Mouse (Mus musculus): Measurements from ENCODE around the gene Lyz2. TPM values are rescaled to one million over a fixed set of nuclear protein-coding genes. Genes with fewer than 3 reads are reported as not detected.
"Not testable (repeated sequence)": the region's sequence is repeated elsewhere in the genome, so short reads cannot be mapped to it uniquely, and the experiment has no call there.

Lyz2 gene
- total RNA-seq (2018; cell fraction: chromatin; rRNA removed): 1,000 to 10,000 TPM in 1 of 26 experiments, 100 to 1,000 TPM in 25; 167 to 1,242 (median 625) TPM
- over 10,000 TPM in 25 of 26 experiments, 1,000 to 10,000 TPM in 1; 9,978 to 23,163 (median 15,255) TPM for total RNA-seq (2018; cell fraction: cytosol; rRNA removed)
- total RNA-seq (2018; cell fraction: nucleus; rRNA removed): over 10,000 TPM in 2 of 26 experiments, 1,000 to 10,000 TPM in 24; 1,420 to 12,393 (median 7,308) TPM
- polyA plus RNA-seq (2018): 16,156 to 35,026 TPM (median 20,022 TPM) in 3 replicates

- H3K36me3 ChIP-seq (ENCODE audit: inconsistent target): peaks cover 5% of the 10 kb centered on the region; the same call in 1 of the 2 replicates
- H3K27ac ChIP-seq: peak within 1 kb of the TSS; percentile 92
- H3K4me3 ChIP-seq (ENCODE audit: inconsistent target): peak within 1 kb of the TSS; percentile 83
- H3K79me2 ChIP-seq (ENCODE audit: inconsistent target): peaks cover 54% of the 10 kb centered on the region
- WGBS (ENCODE audit: missing documents): 0% methylated on average over 4 of the region's 4 CpGs
Observed at GRCm38 (mm10) chr10:117282049-117282448, at the start of gene Lyz2. Lyz2 (minus strand) TSS chr10:117282321.

GRCm38 (mm10) chr10:117330521-117330920 is 48.4 kb upstream of the Lyz2 start:
- H3K36me3 ChIP-seq (ENCODE audit: inconsistent target): no peaks in the 10 kb centered on the region
- 15% methylated on average over 5 of the region's 5 CpGs for WGBS (ENCODE audit: missing documents)
- no peak overlapping the region for H3K4me3 ChIP-seq (ENCODE audit: inconsistent target)
- no peaks in the 10 kb centered on the region for H3K79me2 ChIP-seq (ENCODE audit: inconsistent target)
- H3K27ac ChIP-seq: no peak overlapping the region

- H3K36me3 ChIP-seq (ENCODE audit: inconsistent target): no peaks in the 10 kb centered on the region
- WGBS (ENCODE audit: missing documents): 30% methylated on average over 7 of the region's 7 CpGs
- H3K27ac ChIP-seq: peak overlapping the region; percentile 42
- no peak overlapping the region for H3K4me3 ChIP-seq (ENCODE audit: inconsistent target)
- H3K79me2 ChIP-seq (ENCODE audit: inconsistent target): no peaks in the 10 kb centered on the region
Observed at GRCm38 (mm10) chr10:117323782-117324181, 41.7 kb upstream of the Lyz2 start.

DNA sequence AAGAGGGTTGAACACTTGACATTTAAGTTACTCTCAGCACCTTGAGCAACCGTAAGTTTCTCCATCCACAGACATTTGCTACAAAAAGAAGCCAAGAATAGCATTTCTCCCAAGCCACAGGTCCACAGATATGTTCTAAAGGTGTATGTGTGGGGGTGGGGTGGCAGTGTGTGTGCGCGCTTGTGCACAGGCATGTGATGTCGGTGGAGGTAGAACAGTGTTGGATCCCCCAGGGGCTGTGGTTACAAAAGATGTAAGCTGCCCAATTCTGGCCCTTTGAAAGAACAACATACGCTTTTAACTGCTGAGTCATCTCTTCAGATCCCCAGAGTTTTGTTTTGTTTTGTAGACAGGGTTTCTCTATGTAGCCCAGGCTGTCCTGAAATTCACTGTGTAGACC is 40.5 kb upstream of the Lyz2 start:
- Histone ChIP-seq H3K27ac (no peak overlapping the region), H3K79me2 (ENCODE audit: inconsistent target) (no peaks in the 10 kb centered on the region)
- WGBS (ENCODE audit: missing documents): 78% methylated on average over 5 of the region's 5 CpGs

GRCm38 (mm10) chr10:117320571-117320981 is 38.5 kb upstream of the Lyz2 start:
- Histone ChIP-seq H3K27ac (no peak overlapping the region), H3K79me2 (ENCODE audit: inconsistent target) (no peaks in the 10 kb centered on the region), H3K4me3 (ENCODE audit: inconsistent target) (no peak overlapping the region), H3K36me3 (ENCODE audit: inconsistent target) (no peaks in the 10 kb centered on the region)
- WGBS (ENCODE audit: missing documents): 75% methylated on average over 3 of the region's 3 CpGs

More for the DNA sequence above, 40.5 kb upstream of the Lyz2 start:
- Histone ChIP-seq H3K4me3 (ENCODE audit: inconsistent target) (no peak overlapping the region), H3K36me3 (ENCODE audit: inconsistent target) (no peaks in the 10 kb centered on the region)

- no peaks in the 10 kb centered on the region for H3K79me2 ChIP-seq (ENCODE audit: inconsistent target)
- 97% methylated on average over 10 of the region's 11 CpGs for WGBS (ENCODE audit: missing documents)
- H3K4me3 ChIP-seq (ENCODE audit: inconsistent target): no peak overlapping the region
- H3K36me3 ChIP-seq (ENCODE audit: inconsistent target): no peaks in the 10 kb centered on the region
- H3K27ac ChIP-seq: no peak overlapping the region
Observed at GRCm38 (mm10) chr10:117316391-117316790, 34.3 kb upstream of the Lyz2 start.

- WGBS (ENCODE audit: missing documents): 56% methylated on average over 2 of the region's 2 CpGs
Observed at GRCm38 (mm10) chr10:117313133-117313532, 31.0 kb upstream of the Lyz2 start.

DNA sequence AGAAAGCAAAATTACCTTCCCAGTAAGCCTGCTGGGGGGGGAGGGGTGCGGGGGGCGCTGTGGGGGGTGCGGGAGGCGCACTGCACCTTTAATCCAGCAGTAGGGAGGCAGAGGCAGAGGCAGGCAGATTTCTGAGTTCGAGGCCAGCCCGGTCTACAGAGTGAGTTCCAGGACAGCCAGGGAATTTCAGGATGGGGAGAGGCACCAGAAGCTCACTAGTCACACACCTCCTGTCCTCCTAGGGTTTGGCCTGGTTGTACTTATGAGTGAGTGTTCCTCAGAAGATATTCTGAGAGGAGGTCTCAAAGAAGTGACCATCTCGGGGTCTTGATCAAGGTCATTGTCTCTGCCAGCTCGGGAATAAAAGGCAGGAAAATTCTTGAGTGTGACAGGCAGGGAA is 30.0 kb upstream of the Lyz2 start:
- Histone ChIP-seq H3K79me2 (ENCODE audit: inconsistent target) (no peaks in the 10 kb centered on the region), H3K36me3 (ENCODE audit: inconsistent target) (no peaks in the 10 kb centered on the region), H3K4me3 (ENCODE audit: inconsistent target) (no peak overlapping the region), H3K27ac (no peak overlapping the region)
- 96% methylated on average over 7 of the region's 8 CpGs for WGBS (ENCODE audit: missing documents)

More at GRCm38 (mm10) chr10:117313133-117313532, 31.0 kb upstream of the Lyz2 start:
- Histone ChIP-seq H3K36me3 (ENCODE audit: inconsistent target) (no peaks in the 10 kb centered on the region), H3K4me3 (ENCODE audit: inconsistent target) (no peak overlapping the region), H3K27ac (no peak overlapping the region), H3K79me2 (ENCODE audit: inconsistent target) (no peaks in the 10 kb centered on the region)

DNA sequence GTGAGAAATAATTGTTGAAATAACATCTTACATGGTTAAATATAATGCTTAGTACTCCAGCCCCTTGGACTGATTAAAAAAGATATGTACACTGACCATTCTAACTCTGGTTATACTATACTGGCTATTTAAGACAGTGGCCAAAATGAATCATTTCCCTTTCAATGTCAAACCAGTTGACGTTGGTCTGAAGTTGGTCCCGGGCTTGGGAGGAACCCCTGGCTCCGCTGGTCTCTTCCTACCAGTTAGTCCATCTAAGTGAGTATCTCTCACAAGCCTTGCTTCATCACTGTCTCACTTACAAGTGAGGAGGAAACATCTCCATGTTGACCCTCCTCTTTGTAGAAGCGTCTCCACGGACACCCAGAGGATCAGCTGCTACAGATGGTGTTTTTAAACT is 22.2 kb upstream of the Lyz2 start:
- WGBS (ENCODE audit: missing documents): 49% methylated on average over 5 of the region's 5 CpGs
- Histone ChIP-seq H3K27ac (peak overlapping the region; percentile 96), H3K4me3 (ENCODE audit: inconsistent target) (no peak overlapping the region)

GRCm38 (mm10) chr10:117301688-117302087 is 19.6 kb upstream of the Lyz2 start:
- Histone ChIP-seq H3K4me3 (ENCODE audit: inconsistent target) (no peak overlapping the region), H3K79me2 (ENCODE audit: inconsistent target) (no peaks in the 10 kb centered on the region), H3K27ac (peak overlapping the region; percentile 96), H3K36me3 (ENCODE audit: inconsistent target) (no peaks in the 10 kb centered on the region)
- 6% methylated on average over 1 of the region's 1 CpGs for WGBS (ENCODE audit: missing documents)

More for the DNA sequence above, 22.2 kb upstream of the Lyz2 start:
- Histone ChIP-seq H3K79me2 (ENCODE audit: inconsistent target) (no peaks in the 10 kb centered on the region), H3K36me3 (ENCODE audit: inconsistent target) (no peaks in the 10 kb centered on the region)

DNA sequence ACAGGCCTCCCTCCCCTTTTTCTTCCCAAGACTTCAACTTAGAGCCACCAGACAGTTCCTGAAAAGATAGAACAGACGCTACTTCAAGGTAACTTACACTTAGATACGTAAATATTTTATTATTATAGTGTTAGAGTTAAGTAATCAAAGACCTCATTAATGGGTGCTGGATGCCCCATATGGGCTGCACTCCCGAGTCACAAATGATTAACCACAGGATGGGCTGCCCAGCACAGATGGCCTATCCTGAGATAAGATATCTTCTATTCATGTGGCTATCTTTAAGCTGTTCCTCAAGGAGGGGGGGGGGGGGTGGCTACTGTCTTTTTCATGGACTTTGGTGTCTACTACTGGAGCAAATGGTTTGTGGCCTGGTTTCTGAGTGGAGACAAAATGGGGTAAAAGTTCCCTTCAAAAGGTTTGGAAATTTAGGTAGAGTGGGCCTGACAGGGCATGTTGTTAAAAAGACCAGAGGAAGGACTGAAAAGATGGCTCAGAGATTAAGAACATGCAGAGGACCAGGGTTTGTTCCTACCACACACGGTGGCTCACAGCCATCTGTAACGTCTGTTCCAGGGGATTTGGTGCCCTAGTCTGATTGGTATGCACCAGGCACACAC is 17.9 kb upstream of the Lyz2 start:
- H3K27ac ChIP-seq: peak overlapping the region; percentile 96
- 59% methylated on average over 4 of the region's 5 CpGs for WGBS (ENCODE audit: missing documents)

GRCm38 (mm10) chr10:117299106-117299505 is 17.0 kb upstream of the Lyz2 start:
- Histone ChIP-seq H3K27ac (no peak overlapping the region; the same call in 1 of the 2 replicates), H3K79me2 (ENCODE audit: inconsistent target) (no peaks in the 10 kb centered on the region), H3K36me3 (ENCODE audit: inconsistent target) (no peaks in the 10 kb centered on the region), H3K4me3 (ENCODE audit: inconsistent target) (no peak overlapping the region)
- 98% methylated on average over 4 of the region's 4 CpGs for WGBS (ENCODE audit: missing documents)

More for the DNA sequence above, 17.9 kb upstream of the Lyz2 start:
- H3K36me3 ChIP-seq (ENCODE audit: inconsistent target): no peaks in the 10 kb centered on the region
- H3K79me2 ChIP-seq (ENCODE audit: inconsistent target): no peaks in the 10 kb centered on the region
- no peak overlapping the region for H3K4me3 ChIP-seq (ENCODE audit: inconsistent target)

DNA sequence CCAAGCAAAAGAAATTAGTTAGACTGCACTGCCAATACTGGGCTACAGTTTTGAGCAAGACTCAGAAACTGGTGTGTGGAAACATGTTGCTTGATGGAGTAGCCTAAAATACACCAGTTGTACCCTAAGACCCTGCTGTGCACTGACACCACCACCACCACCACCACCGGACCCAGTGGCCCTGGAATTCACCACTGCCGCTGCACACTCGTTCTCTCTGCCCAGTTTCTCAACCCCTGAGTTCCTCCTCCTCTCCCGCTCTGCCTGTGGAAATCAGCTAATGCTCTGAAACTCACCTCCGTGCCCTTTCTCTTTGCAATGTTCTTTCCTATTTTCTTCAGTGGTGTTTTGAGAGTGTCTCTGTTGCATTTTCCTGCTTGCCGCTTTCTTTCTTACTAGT is 16.2 kb upstream of the Lyz2 start:
- H3K4me3 ChIP-seq (ENCODE audit: inconsistent target): no peak overlapping the region

GRCm38 (mm10) chr10:117292671-117293070 is 10.6 kb upstream of the Lyz2 start, which contains the start of gene Lyz1:
Lyz1 (minus strand) TSS chr10:117292868.
- no peaks in the 10 kb centered on the region for H3K79me2 ChIP-seq (ENCODE audit: inconsistent target)
- H3K4me3 ChIP-seq (ENCODE audit: inconsistent target): no peak within 1 kb of the TSS
- H3K27ac ChIP-seq: no peak within 1 kb of the TSS
- 91% methylated on average over 5 of the region's 5 CpGs for WGBS (ENCODE audit: missing documents)
- H3K36me3 ChIP-seq (ENCODE audit: inconsistent target): no peaks in the 10 kb centered on the region

More for the DNA sequence above, 16.2 kb upstream of the Lyz2 start:
- Histone ChIP-seq H3K27ac (0 out of 2 replicates have a peak overlapping the region, but pooled peaks have one; percentile 7), H3K36me3 (ENCODE audit: inconsistent target) (no peaks in the 10 kb centered on the region), H3K79me2 (ENCODE audit: inconsistent target) (no peaks in the 10 kb centered on the region)
- 51% methylated on average over 6 of the region's 6 CpGs for WGBS (ENCODE audit: missing documents)

DNA sequence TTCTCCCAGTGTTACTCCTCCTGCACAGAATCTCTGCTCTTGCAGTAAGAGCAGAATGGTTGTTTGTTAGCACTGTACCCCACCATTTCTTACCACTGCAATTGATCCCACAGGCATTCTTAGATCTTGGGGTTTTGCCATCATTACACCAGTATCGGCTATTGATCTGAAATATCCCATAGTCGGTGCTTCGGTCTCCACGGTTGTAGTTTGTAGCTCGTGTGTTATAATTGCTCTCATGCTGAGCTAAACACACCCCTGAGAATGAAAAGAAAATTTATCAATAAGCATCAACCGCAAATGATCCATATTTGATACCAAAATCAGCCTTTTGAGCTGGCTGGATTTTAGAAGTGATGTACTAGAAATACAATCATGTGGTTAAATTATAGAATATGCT is 8.8 kb upstream of the Lyz2 start:
- peaks cover 12% of the 10 kb centered on the region; the same call in 1 of the 2 replicates for H3K79me2 ChIP-seq (ENCODE audit: inconsistent target)
- not testable (repeated sequence) for H3K36me3 ChIP-seq (ENCODE audit: inconsistent target); H3K27ac ChIP-seq; H3K4me3 ChIP-seq (ENCODE audit: inconsistent target)
- 91% methylated on average over 6 of the region's 6 CpGs for WGBS (ENCODE audit: missing documents)

Data from macrophage (primary cell).